Mouse (Mus musculus): ENCODE data around the gene Hyal3. TPM values are rescaled to one million over a fixed set of nuclear protein-coding genes. Genes with fewer than 3 reads are reported as not detected.

Gene Hyal3
- polyA plus RNA-seq, 1 experiment from 2014 or later, result 0.68 TPM

GRCm38 (mm10) chr9:107586974-107587832 is 6.6 kb downstream of the Hyal3 start, which contains the start of gene Ifrd2:
Gene Ifrd2, plus strand, starts transcription at chr9:107587642.
- Histone ChIP-seq H3K36me3 (peaks cover 27% of the 10 kb centered on the region), H3K27me3 (no peaks in the 10 kb centered on the region), H3K4me2 (peak within 1 kb of the TSS; percentile 79), H3K27ac (peak within 1 kb of the TSS; percentile 56), H3K9ac (peak within 1 kb of the TSS; percentile 62), H3K4me1 (replicated peaks) (peaks cover 44% of the 10 kb centered on the region), H3K9me3 (replicated peaks) (no peaks in the 10 kb centered on the region), H3K4me3 (peak within 1 kb of the TSS; percentile 64)
- 11% methylated on average over 46 of the region's 46 CpGs for WGBS
- peak; percentile 96 for ATAC-seq (replicated peaks; ENCODE audit: insufficient number of reproducible peaks, insufficient read depth, low FRiP score, low read depth)

- Histone ChIP-seq H3K4me2 (peak overlapping the region; percentile 79), H3K4me3 (peak overlapping the region; percentile 64), H3K36me3 (peaks cover 31% of the 10 kb centered on the region), H3K9ac (peak overlapping the region; percentile 62), H3K27me3 (no peaks in the 10 kb centered on the region), H3K4me1 (replicated peaks) (peaks cover 47% of the 10 kb centered on the region), H3K27ac (peak overlapping the region; percentile 56), H3K9me3 (replicated peaks) (no peaks in the 10 kb centered on the region)
- no peak; the same call in none of the 2 replicates for ATAC-seq (replicated peaks; ENCODE audit: insufficient number of reproducible peaks, insufficient read depth, low FRiP score, low read depth)
- WGBS, result 1% methylated on average over 33 of the region's 33 CpGs
Measured at GRCm38 (mm10) chr9:107587833-107588639, 7.4 kb downstream of the Hyal3 start.

GRCm38 (mm10) chr9:107590058-107590772 is 9.6 kb downstream of the Hyal3 start:
- WGBS, result 61% methylated on average over 25 of the region's 25 CpGs
- peak overlapping the region; percentile 76 for H3K27ac ChIP-seq
- ATAC-seq (replicated peaks; ENCODE audit: insufficient number of reproducible peaks, insufficient read depth, low FRiP score, low read depth), result no peak
- H3K9ac ChIP-seq, result no peak overlapping the region; the same call in 1 of the 2 replicates
- no peak overlapping the region for H3K4me3 ChIP-seq
- H3K27me3 ChIP-seq, result no peaks in the 10 kb centered on the region
- no peaks in the 10 kb centered on the region for H3K9me3 ChIP-seq (replicated peaks)
- H3K4me2 ChIP-seq, result peak overlapping the region; percentile 19; the same call in 1 of the 2 replicates
- H3K4me1 ChIP-seq (replicated peaks), result peaks cover 64% of the 10 kb centered on the region
- H3K36me3 ChIP-seq, result peaks cover 29% of the 10 kb centered on the region

- 98% methylated on average over 6 of the region's 6 CpGs for WGBS
- H3K27ac ChIP-seq, result peak overlapping the region; percentile 76; the same call in 1 of the 2 replicates
- peaks cover 67% of the 10 kb centered on the region for H3K4me1 ChIP-seq (replicated peaks)
Measured at GRCm38 (mm10) chr9:107590773-107591060, 10.1 kb downstream of the Hyal3 start.

GRCm38 (mm10) chr9:107593101-107593976 is 12.7 kb downstream of the Hyal3 start:
- Histone ChIP-seq H3K4me2 (peak overlapping the region; percentile 10; the same call in 1 of the 2 replicates), H3K4me1 (replicated peaks) (peaks cover 82% of the 10 kb centered on the region), H3K9me3 (replicated peaks) (no peaks in the 10 kb centered on the region), H3K27me3 (no peaks in the 10 kb centered on the region), H3K27ac (peak overlapping the region; percentile 73), H3K4me3 (no peak overlapping the region), H3K36me3 (peaks cover 29% of the 10 kb centered on the region), H3K9ac (peak overlapping the region; percentile 20)
- ATAC-seq (replicated peaks; ENCODE audit: insufficient number of reproducible peaks, insufficient read depth, low FRiP score, low read depth), result no peak
- 77% methylated on average over 11 of the region's 11 CpGs for WGBS

More at GRCm38 (mm10) chr9:107590773-107591060, 10.1 kb downstream of the Hyal3 start:
- Histone ChIP-seq H3K27me3 (no peaks in the 10 kb centered on the region), H3K9me3 (replicated peaks) (no peaks in the 10 kb centered on the region), H3K36me3 (peaks cover 29% of the 10 kb centered on the region), H3K4me2 (no peak overlapping the region), H3K9ac (no peak overlapping the region; the same call in 1 of the 2 replicates), H3K4me3 (no peak overlapping the region)
- ATAC-seq (replicated peaks; ENCODE audit: insufficient number of reproducible peaks, insufficient read depth, low FRiP score, low read depth), result no peak

- WGBS, result 78% methylated on average over 8 of the region's 8 CpGs
- H3K4me2 ChIP-seq, result no peak overlapping the region
- peak overlapping the region; percentile 73 for H3K27ac ChIP-seq
- no peak overlapping the region for H3K4me3 ChIP-seq
- H3K4me1 ChIP-seq (replicated peaks), result peaks cover 71% of the 10 kb centered on the region
- H3K9ac ChIP-seq, result no peak overlapping the region
- no peaks in the 10 kb centered on the region for H3K9me3 ChIP-seq (replicated peaks)
- peaks cover 7% of the 10 kb centered on the region; the same call in 1 of the 2 replicates for H3K27me3 ChIP-seq
- ATAC-seq (replicated peaks; ENCODE audit: insufficient number of reproducible peaks, insufficient read depth, low FRiP score, low read depth), result no peak
- H3K36me3 ChIP-seq, result peaks cover 29% of the 10 kb centered on the region
Measured at GRCm38 (mm10) chr9:107594281-107595062, 13.9 kb downstream of the Hyal3 start.

- H3K4me3 ChIP-seq, result peak overlapping the region; percentile 43
- peak overlapping the region; percentile 45 for H3K9ac ChIP-seq
- peaks cover 15% of the 10 kb centered on the region for H3K36me3 ChIP-seq
- H3K4me1 ChIP-seq (replicated peaks), result peaks cover 54% of the 10 kb centered on the region
- H3K4me2 ChIP-seq, result peak overlapping the region; percentile 61
- no peaks in the 10 kb centered on the region for H3K9me3 ChIP-seq (replicated peaks)
- WGBS, result 51% methylated on average over 11 of the region's 11 CpGs
- H3K27me3 ChIP-seq, result peaks cover 15% of the 10 kb centered on the region
- peak; percentile 86 for ATAC-seq (replicated peaks; ENCODE audit: insufficient number of reproducible peaks, insufficient read depth, low FRiP score, low read depth)
- H3K27ac ChIP-seq, result peak overlapping the region; percentile 94
Measured at GRCm38 (mm10) chr9:107596619-107597569, 16.3 kb downstream of the Hyal3 start.

- no peak overlapping the region for H3K9ac ChIP-seq
- no peaks in the 10 kb centered on the region for H3K9me3 ChIP-seq (replicated peaks)
- no peak overlapping the region for H3K4me3 ChIP-seq
- no peak for ATAC-seq (replicated peaks; ENCODE audit: insufficient number of reproducible peaks, insufficient read depth, low FRiP score, low read depth)
- H3K36me3 ChIP-seq, result peaks cover 6% of the 10 kb centered on the region; the same call in 1 of the 2 replicates
- H3K27ac ChIP-seq, result no peak overlapping the region
- peaks cover 15% of the 10 kb centered on the region for H3K27me3 ChIP-seq
- peaks cover 49% of the 10 kb centered on the region for H3K4me1 ChIP-seq (replicated peaks)
- no peak overlapping the region for H3K4me2 ChIP-seq
- WGBS, result 81% methylated on average over 5 of the region's 5 CpGs
Measured at GRCm38 (mm10) chr9:107598385-107598784, 17.8 kb downstream of the Hyal3 start.

- H3K4me2 ChIP-seq, result no peak overlapping the region
- ATAC-seq (replicated peaks; ENCODE audit: insufficient number of reproducible peaks, insufficient read depth, low FRiP score, low read depth), result no peak
- H3K27me3 ChIP-seq, result peaks cover 15% of the 10 kb centered on the region
- H3K27ac ChIP-seq, result no peak overlapping the region
- peaks cover 42% of the 10 kb centered on the region for H3K4me1 ChIP-seq (replicated peaks)
- no peak overlapping the region for H3K9ac ChIP-seq
- 86% methylated on average over 9 of the region's 9 CpGs for WGBS
- H3K4me3 ChIP-seq, result no peak overlapping the region
- no peaks in the 10 kb centered on the region for H3K36me3 ChIP-seq
- no peaks in the 10 kb centered on the region for H3K9me3 ChIP-seq (replicated peaks)
Measured at GRCm38 (mm10) chr9:107599433-107599832, 18.8 kb downstream of the Hyal3 start.

Measured in heart, embryonic 15.5 days (tissue).